Mouse (Mus musculus) telencephalon, adult 2 months (tissue): Measurements from ENCODE around the gene Ptpru.
"Not testable (repeated sequence)": the region's sequence is repeated elsewhere in the genome, so short reads cannot be mapped to it uniquely, and the experiment has no call there.

ENCODE experiments used
- DNase-seq: peaks from one replicate; pipeline ENCODE4 v3.0.0-alpha.2; 2011; ENCODE audit warnings: low read depth, low spot score

The Ptpru gene

GRCm38 (mm10) chr4:131836351-131836881 lies 1.7 kb downstream of the Ptpru start:
- DNase-seq: no peak

- no peak for DNase-seq
Measured at GRCm38 (mm10) chr4:131833971-131834609, 4.0 kb downstream of the Ptpru start.

GRCm38 (mm10) chr4:131832759-131833407 lies 5.2 kb downstream of the Ptpru start:
- no peak for DNase-seq

GRCm38 (mm10) chr4:131831546-131832045 lies 6.5 kb downstream of the Ptpru start:
- DNase-seq: no peak

GRCm38 (mm10) chr4:131829123-131829522 lies 9.0 kb downstream of the Ptpru start:
- no peak for DNase-seq

GRCm38 (mm10) chr4:131826905-131827304 lies 11.2 kb downstream of the Ptpru start:
- no peak for DNase-seq

GRCm38 (mm10) chr4:131825830-131826229 lies 12.3 kb downstream of the Ptpru start:
- no peak for DNase-seq

GRCm38 (mm10) chr4:131824939-131825338 lies 13.1 kb downstream of the Ptpru start:
- DNase-seq: no peak

GRCm38 (mm10) chr4:131822583-131822982 lies 15.5 kb downstream of the Ptpru start:
- DNase-seq: no peak

GRCm38 (mm10) chr4:131821161-131821731 lies 16.8 kb downstream of the Ptpru start:
- peak; percentile 78 for DNase-seq

- DNase-seq: no peak
Measured at GRCm38 (mm10) chr4:131818926-131819325, 19.2 kb downstream of the Ptpru start.

- DNase-seq: no peak
Measured at GRCm38 (mm10) chr4:131815774-131816173, 22.3 kb downstream of the Ptpru start.

GRCm38 (mm10) chr4:131814869-131815268 lies 23.2 kb downstream of the Ptpru start:
- DNase-seq: no peak

- no peak for DNase-seq
Measured at GRCm38 (mm10) chr4:131813798-131814197, 24.3 kb downstream of the Ptpru start.

GRCm38 (mm10) chr4:131812458-131812857 lies 25.6 kb downstream of the Ptpru start:
- DNase-seq: no peak

GRCm38 (mm10) chr4:131805255-131805654 lies 32.8 kb downstream of the Ptpru start:
- no peak for DNase-seq

GRCm38 (mm10) chr4:131804732-131805131 lies 33.4 kb downstream of the Ptpru start:
- not testable (repeated sequence) for DNase-seq

- DNase-seq: no peak
Measured at GRCm38 (mm10) chr4:131803846-131804245, 34.2 kb downstream of the Ptpru start.

GRCm38 (mm10) chr4:131798968-131799367 lies 39.1 kb downstream of the Ptpru start:
- DNase-seq: no peak

GRCm38 (mm10) chr4:131797920-131798319 lies 40.2 kb downstream of the Ptpru start:
- DNase-seq: no peak

GRCm38 (mm10) chr4:131797483-131797882 lies 40.6 kb downstream of the Ptpru start:
- DNase-seq: no peak

- no peak for DNase-seq
Measured at GRCm38 (mm10) chr4:131796312-131797080, 41.6 kb downstream of the Ptpru start.
